Mouse (Mus musculus) mesoderm, embryonic 11.5 days (tissue): ENCODE results near the gene Vsx1.

Experiments used
- DNase-seq: peaks from one replicate; pipeline ENCODE4 v3.0.0-alpha.2; 2012; ENCODE audit warnings: low read depth, low spot score

Gene Vsx1

GRCm38 (mm10) chr2:150667820-150668766 lies 21.1 kb downstream of the Vsx1 start, which contains the start of gene Acss1:
Gene Acss1, minus strand, starts transcription at chr2:150668500.
- peak; percentile 43 for DNase-seq

GRCm38 (mm10) chr2:150667065-150667819 lies 21.9 kb downstream of the Vsx1 start:
- peak; percentile 32 for DNase-seq

GRCm38 (mm10) chr2:150666723-150667064 lies 22.5 kb downstream of the Vsx1 start:
- DNase-seq: no peak

GRCm38 (mm10) chr2:150665534-150666451 lies 23.4 kb downstream of the Vsx1 start:
- DNase-seq: no peak

GRCm38 (mm10) chr2:150665006-150665405 lies 24.2 kb downstream of the Vsx1 start:
- DNase-seq: no peak

- no peak for DNase-seq
These were observed 24.8 kb downstream of the Vsx1 start for GRCm38 (mm10) chr2:150664152-150664920.

GRCm38 (mm10) chr2:150663255-150663654 lies 25.9 kb downstream of the Vsx1 start:
- DNase-seq: no peak

GRCm38 (mm10) chr2:150662007-150662406 lies 27.2 kb downstream of the Vsx1 start:
- DNase-seq: no peak

GRCm38 (mm10) chr2:150660668-150661451 lies 28.3 kb downstream of the Vsx1 start:
- DNase-seq: no peak

- DNase-seq: no peak
These were observed 29.1 kb downstream of the Vsx1 start for GRCm38 (mm10) chr2:150660049-150660448.

- peak; percentile 23 for DNase-seq
These were observed 32.0 kb downstream of the Vsx1 start for GRCm38 (mm10) chr2:150656975-150657768.

- no peak for DNase-seq
These were observed 33.0 kb downstream of the Vsx1 start for GRCm38 (mm10) chr2:150656112-150656511.

- DNase-seq: no peak
These were observed 33.9 kb downstream of the Vsx1 start for GRCm38 (mm10) chr2:150655290-150655689.

GRCm38 (mm10) chr2:150654814-150655213 lies 34.3 kb downstream of the Vsx1 start:
- no peak for DNase-seq

- no peak for DNase-seq
These were observed 37.8 kb downstream of the Vsx1 start for GRCm38 (mm10) chr2:150651366-150651765.

GRCm38 (mm10) chr2:150650511-150651074 lies 38.6 kb downstream of the Vsx1 start:
- peak; percentile 62 for DNase-seq

- DNase-seq: no peak
These were observed 40.8 kb downstream of the Vsx1 start for GRCm38 (mm10) chr2:150648300-150648895.

- DNase-seq: no peak
These were observed 41.4 kb downstream of the Vsx1 start for GRCm38 (mm10) chr2:150647681-150648299.
